Mouse (Mus musculus): ENCODE data around the gene Btbd1. TPM values are rescaled to one million over a fixed set of nuclear protein-coding genes. Genes with fewer than 3 reads are reported as not detected.

The Btbd1 gene
- polyA plus RNA-seq, 1 experiment: 0.58 TPM

DNA sequence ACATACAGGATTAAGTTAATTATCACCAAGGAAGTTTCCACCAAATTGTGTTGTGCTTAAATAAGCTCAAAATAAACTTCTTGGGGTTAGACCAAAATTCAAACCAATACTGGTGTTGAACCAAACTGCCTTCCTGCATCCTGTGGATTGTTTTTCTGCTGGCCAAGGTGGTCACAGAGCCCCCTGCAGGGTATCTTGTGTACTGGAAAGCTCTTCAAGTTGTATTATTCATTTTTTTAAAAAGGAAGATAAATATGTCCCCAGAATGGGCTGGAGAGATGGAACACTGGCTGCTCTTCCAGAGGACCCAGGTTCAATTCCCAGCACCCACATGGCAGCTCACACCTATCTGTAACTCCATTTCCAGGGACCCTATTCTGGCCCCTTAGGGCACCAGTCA lies 5.6 kb upstream of the Btbd1 start:
- Histone ChIP-seq H3K27me3 (ENCODE audit: control insufficient read depth) (peaks cover 3% of the 10 kb centered on the region; the same call in 1 of the 2 replicates), H3K4me3 (replicated peaks) (no peak overlapping the region), H3K36me3 (ENCODE audit: control insufficient read depth) (no peaks in the 10 kb centered on the region), H3K4me1 (ENCODE audit: control insufficient read depth) (peaks cover 3% of the 10 kb centered on the region), H3K9me3 (ENCODE audit: control insufficient read depth, low read length) (no peaks in the 10 kb centered on the region)
- TF ChIP-seq GATA1 (IDR thresholded peaks at IDR 0.05; ENCODE audit: low read length) (no peak), TAL1 (IDR thresholded peaks at IDR 0.05; ENCODE audit: low read length) (no peak)

DNA sequence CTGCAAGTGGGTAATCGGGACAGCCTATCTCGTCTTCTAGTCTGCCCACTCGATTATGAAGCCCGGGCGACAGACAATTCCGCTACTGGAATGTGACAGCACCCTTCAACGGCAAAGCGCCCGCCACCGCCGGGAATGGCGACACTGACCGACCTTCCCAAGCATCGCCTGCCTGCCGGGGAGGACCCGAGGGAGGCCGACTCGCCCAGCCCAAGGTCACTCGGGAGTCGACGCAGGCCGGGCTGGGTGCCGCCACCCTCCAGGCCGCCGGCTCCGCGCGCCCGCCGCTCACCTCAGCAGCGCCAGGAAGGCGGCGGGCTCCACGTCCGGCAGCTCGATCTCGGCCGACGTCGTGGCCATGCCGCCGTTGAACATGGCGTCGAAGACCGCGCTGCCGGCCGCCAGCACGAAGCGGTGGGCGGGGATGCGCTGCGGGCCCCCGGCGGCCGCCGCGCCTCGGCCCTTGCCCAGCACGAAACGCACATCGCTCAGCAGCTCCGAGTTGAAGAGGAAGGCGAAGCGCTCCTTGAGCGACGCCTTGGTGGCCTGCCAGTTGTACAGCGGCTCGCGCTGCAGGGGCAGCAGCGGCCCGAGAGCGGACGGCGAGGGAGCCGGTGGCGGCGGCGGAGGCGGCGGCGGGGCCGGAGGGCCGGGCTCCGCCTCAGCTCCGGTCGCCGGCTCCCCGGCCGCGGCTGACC lies 401 bp downstream of the Btbd1 start:
- peaks cover 6% of the 10 kb centered on the region for H3K36me3 ChIP-seq (ENCODE audit: control insufficient read depth)
- H3K9me3 ChIP-seq (ENCODE audit: control insufficient read depth, low read length): no peaks in the 10 kb centered on the region
- no peaks in the 10 kb centered on the region for H3K27me3 ChIP-seq (ENCODE audit: control insufficient read depth)
- H3K4me1 ChIP-seq (ENCODE audit: control insufficient read depth): peaks cover 42% of the 10 kb centered on the region
- H3K4me3 ChIP-seq (replicated peaks): peak overlapping the region; percentile 85
- TF ChIP-seq TAL1 (IDR thresholded peaks at IDR 0.05; ENCODE audit: low read length) (no peak), GATA1 (IDR thresholded peaks at IDR 0.05; ENCODE audit: low read length) (no peak)

DNA sequence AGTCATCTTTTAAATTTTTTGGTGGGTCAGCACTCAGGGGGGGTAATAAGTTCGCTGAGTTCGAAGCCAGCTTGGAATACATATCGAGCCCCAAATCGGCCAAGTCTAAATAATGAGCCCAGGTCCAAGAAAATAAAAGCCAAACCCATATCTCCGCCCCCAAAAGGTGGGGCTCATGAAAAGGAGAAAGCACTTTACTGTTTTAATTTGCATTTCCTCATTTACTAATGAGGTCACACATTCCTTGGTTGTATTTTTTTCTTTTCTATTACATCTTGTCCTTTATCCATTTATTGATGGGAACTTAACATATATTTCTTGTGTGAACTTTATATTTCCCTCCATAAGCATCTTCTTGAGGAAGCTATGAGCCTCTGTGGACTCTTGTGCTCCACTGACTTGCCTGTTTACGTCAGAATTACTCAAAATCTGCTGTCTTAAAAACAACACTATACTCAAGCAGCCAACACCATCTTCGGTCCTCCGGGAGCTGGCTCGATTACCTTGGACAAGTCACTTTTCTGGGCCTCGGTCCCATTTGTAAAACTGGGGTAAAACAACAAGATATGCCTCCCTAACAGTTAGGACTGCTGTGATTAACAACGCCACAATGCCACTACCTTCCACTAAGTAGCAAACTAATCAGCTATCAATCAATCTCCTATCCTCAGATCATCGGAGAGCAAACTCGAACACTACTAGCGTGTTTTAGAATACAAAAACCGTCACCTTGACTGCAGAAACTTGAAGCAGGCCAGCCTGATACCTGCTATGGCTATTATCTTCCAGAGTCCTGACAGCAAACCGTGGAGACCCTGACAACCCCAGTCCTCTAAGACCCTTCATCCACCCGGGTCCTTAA lies 1.2 kb downstream of the Btbd1 start:
- Histone ChIP-seq H3K36me3 (ENCODE audit: control insufficient read depth) (peaks cover 8% of the 10 kb centered on the region), H3K4me1 (ENCODE audit: control insufficient read depth) (peaks cover 42% of the 10 kb centered on the region)

DNA sequence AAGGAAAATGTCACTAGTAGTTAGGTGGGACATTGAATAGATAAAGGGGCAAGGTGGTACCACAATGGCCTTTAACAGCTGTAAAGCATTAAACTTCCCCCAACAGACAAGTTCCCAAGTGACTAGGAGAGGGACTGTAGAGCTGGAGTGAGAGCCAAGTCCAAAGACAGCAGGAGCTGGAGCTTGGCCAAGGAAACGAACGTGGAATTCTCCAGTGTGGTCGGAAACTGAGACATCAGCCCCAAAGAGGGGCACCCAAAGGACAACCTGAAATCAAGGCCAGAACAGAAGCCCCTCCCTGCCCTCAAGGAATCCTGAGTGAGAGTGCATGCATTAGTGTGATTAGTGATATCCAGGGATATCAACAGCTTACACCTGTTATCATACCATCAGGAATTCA lies 3.9 kb downstream of the Btbd1 start:
- H3K27me3 ChIP-seq (ENCODE audit: control insufficient read depth): no peaks in the 10 kb centered on the region
- H3K4me3 ChIP-seq (replicated peaks): no peak overlapping the region
- peaks cover 42% of the 10 kb centered on the region for H3K4me1 ChIP-seq (ENCODE audit: control insufficient read depth)
- TF ChIP-seq GATA1 (IDR thresholded peaks at IDR 0.05; ENCODE audit: low read length) (no peak), TAL1 (IDR thresholded peaks at IDR 0.05; ENCODE audit: low read length) (no peak)
- peaks cover 8% of the 10 kb centered on the region for H3K36me3 ChIP-seq (ENCODE audit: control insufficient read depth)
- no peaks in the 10 kb centered on the region for H3K9me3 ChIP-seq (ENCODE audit: control insufficient read depth, low read length)

More for the DNA sequence above, 1.2 kb downstream of the Btbd1 start:
- H3K4me3 ChIP-seq (replicated peaks): peak overlapping the region; percentile 85
- no peaks in the 10 kb centered on the region for H3K27me3 ChIP-seq (ENCODE audit: control insufficient read depth)
- TF ChIP-seq GATA1 (IDR thresholded peaks at IDR 0.05; ENCODE audit: low read length): no peak
- no peak for TF ChIP-seq TAL1 (IDR thresholded peaks at IDR 0.05; ENCODE audit: low read length)
- H3K9me3 ChIP-seq (ENCODE audit: control insufficient read depth, low read length): no peaks in the 10 kb centered on the region

DNA sequence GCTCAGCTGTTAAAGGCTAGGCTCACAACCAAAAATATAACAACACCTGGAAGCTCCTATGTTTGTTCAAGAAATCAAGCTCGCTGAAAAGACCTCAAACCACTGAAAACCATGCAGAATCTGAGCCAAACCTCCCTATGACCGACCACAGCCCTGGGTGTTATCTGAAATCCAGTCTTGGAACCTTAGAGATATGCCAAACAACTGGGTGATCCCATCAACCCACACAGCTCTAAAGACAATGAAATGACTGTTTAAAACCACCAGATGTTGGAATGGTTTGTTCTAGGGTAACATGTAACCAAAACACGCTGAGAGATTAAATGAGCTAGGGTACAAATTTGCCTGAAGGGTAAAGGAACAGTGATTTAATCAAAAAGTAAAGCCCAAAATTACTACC lies 4.3 kb downstream of the Btbd1 start:
- Histone ChIP-seq H3K27me3 (ENCODE audit: control insufficient read depth) (no peaks in the 10 kb centered on the region), H3K36me3 (ENCODE audit: control insufficient read depth) (peaks cover 8% of the 10 kb centered on the region), H3K9me3 (ENCODE audit: control insufficient read depth, low read length) (no peaks in the 10 kb centered on the region), H3K4me3 (replicated peaks) (no peak overlapping the region), H3K4me1 (ENCODE audit: control insufficient read depth) (peaks cover 39% of the 10 kb centered on the region)
- no peak for TF ChIP-seq GATA1 (IDR thresholded peaks at IDR 0.05; ENCODE audit: low read length)
- TF ChIP-seq TAL1 (IDR thresholded peaks at IDR 0.05; ENCODE audit: low read length): no peak

DNA sequence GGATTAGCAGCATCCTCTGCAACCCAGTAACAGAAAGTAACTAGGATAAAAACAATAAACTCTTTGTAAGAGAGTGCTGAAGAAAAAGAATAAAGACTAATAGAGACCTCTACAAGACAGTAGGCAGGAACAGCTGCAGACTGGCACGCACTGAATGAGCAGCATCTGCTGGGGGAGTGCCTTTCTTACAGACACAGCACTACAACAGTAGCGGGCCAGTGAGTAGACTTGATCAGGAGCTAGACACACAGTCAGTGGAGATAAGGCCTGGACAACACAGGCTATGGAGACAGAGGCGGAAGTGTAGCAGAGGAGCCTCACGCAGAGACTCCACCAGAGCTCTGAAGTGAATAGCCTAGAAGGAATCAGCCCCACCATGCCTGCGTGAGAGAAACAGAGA lies 23.2 kb downstream of the Btbd1 start:
- TF ChIP-seq GATA1 (IDR thresholded peaks at IDR 0.05; ENCODE audit: low read length) (no peak), TAL1 (IDR thresholded peaks at IDR 0.05; ENCODE audit: low read length) (no peak)
- Histone ChIP-seq H3K4me1 (ENCODE audit: control insufficient read depth) (peaks cover 4% of the 10 kb centered on the region), H3K4me3 (replicated peaks) (no peak overlapping the region), H3K27me3 (ENCODE audit: control insufficient read depth) (no peaks in the 10 kb centered on the region), H3K9me3 (ENCODE audit: control insufficient read depth, low read length) (no peaks in the 10 kb centered on the region), H3K36me3 (ENCODE audit: control insufficient read depth) (peaks cover 41% of the 10 kb centered on the region)

DNA sequence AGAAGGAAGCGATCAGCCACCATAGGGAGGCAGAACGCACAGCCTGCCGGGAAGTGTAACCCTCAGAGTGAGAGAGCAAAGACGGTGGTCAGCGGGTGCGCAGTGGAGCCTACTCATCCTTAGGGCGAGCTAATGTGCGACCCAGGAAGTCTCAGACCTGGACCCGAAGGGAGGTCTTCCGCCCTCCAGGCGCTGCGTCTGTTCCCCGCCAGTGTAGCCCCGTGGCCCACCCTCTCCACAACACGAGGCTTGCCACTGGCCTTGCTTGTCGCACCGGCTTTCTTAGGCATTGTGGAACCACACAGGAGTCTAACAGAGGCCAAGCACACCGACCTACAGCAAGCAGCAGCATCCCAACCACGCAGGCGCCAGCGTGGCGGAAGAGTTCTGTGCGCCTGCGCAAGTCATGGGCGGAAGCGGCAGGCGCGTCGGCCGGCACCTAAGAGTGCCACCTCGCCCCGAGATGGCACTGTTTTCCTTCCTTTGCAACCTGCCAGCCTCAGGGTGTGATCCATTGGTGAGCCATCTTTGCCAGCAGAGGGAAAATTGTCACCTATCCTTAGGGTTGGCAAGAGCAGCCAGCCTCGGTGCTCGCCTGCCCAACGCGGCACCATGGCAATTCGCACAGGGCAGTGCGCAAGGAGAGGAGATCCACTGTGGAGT lies 40.0 kb downstream of the Btbd1 start, which contains the start of gene 3110040N11Rik:
Gene 3110040N11Rik (minus strand): TSS at position 384 of the 663 bp plus-strand sequence.
- Histone ChIP-seq H3K4me3 (replicated peaks) (peak within 1 kb of the TSS; percentile 90), H3K4me1 (ENCODE audit: control insufficient read depth) (peaks cover 21% of the 10 kb centered on the region), H3K36me3 (ENCODE audit: control insufficient read depth) (peaks cover 34% of the 10 kb centered on the region), H3K27me3 (ENCODE audit: control insufficient read depth) (no peaks in the 10 kb centered on the region), H3K9me3 (ENCODE audit: control insufficient read depth, low read length) (no peaks in the 10 kb centered on the region)
- TF ChIP-seq GATA1 (IDR thresholded peaks at IDR 0.05; ENCODE audit: low read length): no peak
- TF ChIP-seq TAL1 (IDR thresholded peaks at IDR 0.05; ENCODE audit: low read length): no peak

DNA sequence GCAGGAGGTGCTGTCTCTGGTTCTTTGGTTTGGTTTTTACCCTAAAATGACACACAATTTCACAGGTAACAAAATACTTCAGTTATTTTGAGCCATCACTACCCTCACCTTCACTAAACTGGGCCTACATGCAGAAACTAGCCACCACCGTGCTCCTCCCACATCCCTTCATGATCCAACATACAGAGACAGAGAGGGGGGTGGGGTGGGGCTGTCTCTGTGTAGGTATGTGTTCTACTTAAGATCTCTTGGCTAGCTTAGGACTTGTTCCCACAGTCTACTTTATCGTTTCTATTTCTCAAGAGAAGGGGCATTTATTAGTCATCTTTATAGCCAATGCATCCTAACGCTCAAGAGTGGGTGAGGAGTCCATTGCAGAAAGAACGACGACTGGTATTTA lies 40.7 kb downstream of the Btbd1 start:
- H3K36me3 ChIP-seq (ENCODE audit: control insufficient read depth): peaks cover 28% of the 10 kb centered on the region
- H3K27me3 ChIP-seq (ENCODE audit: control insufficient read depth): no peaks in the 10 kb centered on the region
- peaks cover 21% of the 10 kb centered on the region for H3K4me1 ChIP-seq (ENCODE audit: control insufficient read depth)
- H3K9me3 ChIP-seq (ENCODE audit: control insufficient read depth, low read length): no peaks in the 10 kb centered on the region
- H3K4me3 ChIP-seq (replicated peaks): peak overlapping the region; percentile 90
- TF ChIP-seq GATA1 (IDR thresholded peaks at IDR 0.05; ENCODE audit: low read length) (no peak), TAL1 (IDR thresholded peaks at IDR 0.05; ENCODE audit: low read length) (no peak)
